Mouse (Mus musculus) C2C12 (cell line): Measurements from ENCODE around the gene Adcy9.

ENCODE experiments used
- CEBPB ChIP-seq: IDR thresholded peaks from one replicate; pipeline ENCODE4 v1.6.1; 2011; ENCODE audit warnings: low read depth, mild to moderate bottlenecking, control low read depth, moderate library complexity
- CTCF ChIP-seq: IDR thresholded peaks from one replicate; pipeline ENCODE4 v1.5.1; 2011; ENCODE audit not compliant: control insufficient read depth, insufficient read depth, insufficient read length
- FOSL1 ChIP-seq: IDR thresholded peaks from one replicate; pipeline ENCODE4 v1.8.0; 2011; ENCODE audit warnings: mild to moderate bottlenecking, low read length; ENCODE audit not compliant: poor library complexity, insufficient read depth, severe bottlenecking
- MAX ChIP-seq: IDR thresholded peaks from one replicate; pipeline ENCODE4 v1.6.1; 2011; ENCODE audit warnings: mild to moderate bottlenecking, control low read depth
- MYOD1 ChIP-seq: IDR thresholded peaks from one replicate; pipeline ENCODE4 v1.6.1; 2011; ENCODE audit warnings: low read depth; ENCODE audit not compliant: control insufficient read depth, insufficient read length
- MYOG ChIP-seq: IDR thresholded peaks from one replicate; pipeline ENCODE4 v1.6.1; 2011; ENCODE audit not compliant: control insufficient read depth, insufficient read length; ENCODE audit errors: extremely low read depth
- USF1 ChIP-seq: IDR thresholded peaks from one replicate; pipeline ENCODE4 v1.6.1; 2011; ENCODE audit warnings: low read depth, mild to moderate bottlenecking, control low read depth, moderate library complexity

GRCm38 (mm10) chr16:4378788-4379187, 41.5 kb downstream of the Adcy9 start:
- TF ChIP-seq MAX, result no peak
- TF ChIP-seq CTCF, result no peak
- no peak for TF ChIP-seq MYOG
- TF ChIP-seq MYOD1, result no peak
- no peak for TF ChIP-seq USF1
- TF ChIP-seq CEBPB, result no peak
- no peak for TF ChIP-seq FOSL1
